Mouse (Mus musculus) heart, embryonic 12.5 days (tissue): ENCODE data around the gene Mad2l1bp. TPM values are rescaled to one million over a fixed set of nuclear protein-coding genes. Genes with fewer than 3 reads are reported as not detected.

Source experiments
- ATAC-seq: fragments of 200-750 bp; cut with Nextera tagmentation; 2 replicates; pipeline ENCODE4 v1.8.0; 2017; ENCODE audit warnings: moderate TSS enrichment, moderate library complexity; ENCODE audit not compliant: insufficient number of reproducible peaks, low FRiP score
- H3K27ac ChIP-seq: fragments of 300-500 bp; sonication (generic); 2 replicates; pipeline ENCODE4 v1.5.1; 2016; ENCODE audit warnings: mild to moderate bottlenecking, moderate library complexity; ENCODE audit not compliant: poor library complexity, severe bottlenecking
- H3K27me3 ChIP-seq: fragments of 300-500 bp; sonication (generic); replicated peaks from 2 replicates; pipeline ENCODE4 v1.6.1; 2016; ENCODE audit warnings: mild to moderate bottlenecking, moderate library complexity
- H3K36me3 ChIP-seq: fragments of 300-500 bp; sonication (generic); 2 replicates; pipeline ENCODE4 v1.6.1; 2016; ENCODE audit warnings: mild to moderate bottlenecking, moderate library complexity
- H3K4me1 ChIP-seq: fragments of 300-500 bp; sonication (generic); replicated peaks from 2 replicates; pipeline ENCODE4 v1.6.1; 2016; ENCODE audit warnings: mild to moderate bottlenecking
- H3K4me2 ChIP-seq: fragments of 300-500 bp; sonication (generic); 2 replicates; pipeline ENCODE4 v1.6.1; 2016; ENCODE audit warnings: mild to moderate bottlenecking, moderate library complexity
- H3K4me3 ChIP-seq: fragments of 300-500 bp; sonication (generic); 2 replicates; pipeline ENCODE4 v1.5.1; 2016; ENCODE audit warnings: mild to moderate bottlenecking
- H3K9ac ChIP-seq: fragments of 300-500 bp; sonication (generic); 2 replicates; pipeline ENCODE4 v1.6.1; 2016; ENCODE audit warnings: mild to moderate bottlenecking, moderate library complexity
- H3K9me3 ChIP-seq: fragments of 300-500 bp; sonication (generic); replicated peaks from 2 replicates; pipeline ENCODE4 v1.6.1; 2016; ENCODE audit warnings: mild to moderate bottlenecking, moderate library complexity
- WGBS: fragments of 180-500 bp; shearing (Covaris S2); methylation state at CpG from one replicate; pipeline ENCODE4 v1.1.7; 2016; 5-methylcytosine and 5-hydroxymethylcytosine counted together
- polyA plus RNA-seq: library from polyadenylated mRNA; unstranded; fragments of >200 nt; fragmentation: Nextera tagmentation; extraction: Ambion mirVana; gene quantifications from 2 replicates; pipeline ENCODE4 v1.2.1, GENCODE M21; 2016

The Mad2l1bp gene
- polyA plus RNA-seq, 1 experiment from 2014 or later, result 35.6 TPM

- H3K27me3 ChIP-seq, result no peaks in the 10 kb centered on the region
- H3K9ac ChIP-seq, result no peak overlapping the region
- H3K4me1 ChIP-seq, result peaks cover 19% of the 10 kb centered on the region; the same call in 1 of the 2 replicates
- 0 out of 2 replicates have a peak, but pooled peaks have one; percentile 21 for ATAC-seq
- no peaks in the 10 kb centered on the region for H3K9me3 ChIP-seq
- WGBS, result 71% methylated on average over 12 of the region's 12 CpGs
- no peak overlapping the region for H3K4me3 ChIP-seq
- H3K36me3 ChIP-seq, result peaks cover 89% of the 10 kb centered on the region
- no peak overlapping the region for H3K27ac ChIP-seq
- no peak overlapping the region for H3K4me2 ChIP-seq
Observed at GRCm38 (mm10) chr17:46123953-46124700, 29.2 kb downstream of the Mad2l1bp start.

GRCm38 (mm10) chr17:46123285-46123684 lies 30.1 kb downstream of the Mad2l1bp start:
- Histone ChIP-seq H3K36me3 (peaks cover 88% of the 10 kb centered on the region), H3K4me2 (no peak overlapping the region), H3K27ac (no peak overlapping the region), H3K9me3 (no peaks in the 10 kb centered on the region), H3K9ac (no peak overlapping the region), H3K4me3 (no peak overlapping the region), H3K27me3 (no peaks in the 10 kb centered on the region), H3K4me1 (peaks cover 22% of the 10 kb centered on the region)
- WGBS, result 91% methylated on average over 4 of the region's 4 CpGs
- ATAC-seq, result no peak

- WGBS, result 90% methylated on average over 4 of the region's 4 CpGs
- Histone ChIP-seq H3K36me3 (peaks cover 88% of the 10 kb centered on the region), H3K27ac (no peak overlapping the region)
Observed at GRCm38 (mm10) chr17:46122791-46123190, 30.6 kb downstream of the Mad2l1bp start.

GRCm38 (mm10) chr17:46119641-46120040 lies 33.7 kb downstream of the Mad2l1bp start:
- ATAC-seq, result no peak
- Histone ChIP-seq H3K9ac (no peak overlapping the region), H3K27ac (no peak overlapping the region), H3K4me1 (peaks cover 33% of the 10 kb centered on the region), H3K4me3 (no peak overlapping the region), H3K36me3 (peaks cover 73% of the 10 kb centered on the region), H3K4me2 (no peak overlapping the region), H3K9me3 (no peaks in the 10 kb centered on the region), H3K27me3 (no peaks in the 10 kb centered on the region)
- WGBS, result 78% methylated on average over 10 of the region's 10 CpGs

More at GRCm38 (mm10) chr17:46122791-46123190, 30.6 kb downstream of the Mad2l1bp start:
- ATAC-seq, result no peak
- Histone ChIP-seq H3K9me3 (no peaks in the 10 kb centered on the region), H3K27me3 (no peaks in the 10 kb centered on the region), H3K4me1 (peaks cover 27% of the 10 kb centered on the region), H3K4me2 (no peak overlapping the region), H3K4me3 (no peak overlapping the region), H3K9ac (no peak overlapping the region)

DNA sequence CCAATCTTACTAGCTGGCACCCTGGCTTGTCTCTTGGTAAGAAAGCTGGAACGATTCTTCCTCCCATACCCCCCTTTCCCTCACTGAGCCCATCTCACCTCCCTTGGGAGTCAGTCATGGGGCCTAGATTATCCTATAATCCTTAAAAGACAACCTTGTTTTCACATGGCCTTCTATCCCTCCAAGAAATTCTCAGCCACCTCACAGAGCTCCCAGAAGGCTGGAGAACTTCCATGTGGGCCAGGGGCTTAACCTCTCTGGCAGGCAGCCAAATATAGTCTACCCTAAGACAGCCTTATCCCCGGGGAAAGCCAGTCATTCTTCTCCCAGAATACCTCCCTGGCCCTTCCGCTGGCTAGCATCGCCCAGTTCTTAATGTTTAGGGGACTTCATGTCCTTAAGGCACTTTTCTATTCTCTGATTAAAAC lies 34.9 kb downstream of the Mad2l1bp start:
- Histone ChIP-seq H3K36me3 (peaks cover 66% of the 10 kb centered on the region), H3K27me3 (no peaks in the 10 kb centered on the region), H3K4me1 (peaks cover 35% of the 10 kb centered on the region), H3K4me2 (no peak overlapping the region), H3K9me3 (no peaks in the 10 kb centered on the region), H3K9ac (no peak overlapping the region), H3K27ac (no peak overlapping the region), H3K4me3 (no peak overlapping the region)
- 60% methylated on average over 4 of the region's 4 CpGs for WGBS
- ATAC-seq, result no peak

DNA sequence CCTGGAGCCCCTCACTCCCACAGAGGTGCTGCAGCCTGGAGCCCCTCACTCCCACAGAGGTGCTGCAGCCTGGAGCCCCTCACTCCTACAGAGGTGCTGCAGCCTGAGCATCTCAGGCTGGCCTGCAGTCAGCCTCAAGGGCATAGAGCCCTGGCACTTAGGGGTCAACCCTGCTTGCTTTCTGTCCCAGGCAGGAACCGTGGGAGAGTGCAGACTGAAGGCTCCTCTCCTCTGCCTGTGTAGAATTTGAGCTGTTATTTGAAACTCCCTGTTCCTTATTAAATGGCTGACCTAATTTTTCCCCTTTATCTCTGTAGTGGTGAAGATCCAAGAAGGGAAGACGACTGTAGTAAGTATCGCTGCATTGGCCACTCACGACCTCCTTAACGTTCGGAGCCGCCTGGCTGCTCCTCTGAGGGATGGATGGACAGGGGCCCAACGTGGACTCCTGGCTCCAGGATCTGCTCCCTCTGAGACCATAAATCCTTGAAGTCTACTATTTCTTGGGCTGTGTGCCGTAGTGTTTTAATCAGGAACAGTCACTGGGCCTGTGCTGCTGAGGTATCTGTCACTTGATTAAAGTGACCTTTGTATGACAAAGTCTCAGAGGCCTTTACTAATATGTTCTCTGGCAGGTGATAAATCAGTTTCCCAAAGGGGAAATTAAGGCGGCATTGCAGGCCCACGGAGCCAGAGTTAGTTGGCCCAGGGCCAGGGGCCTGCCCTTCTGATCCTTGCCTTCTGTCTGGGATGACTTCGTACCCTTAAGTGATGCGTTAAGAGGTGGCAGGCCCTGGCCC lies 35.5 kb downstream of the Mad2l1bp start:
- peaks cover 31% of the 10 kb centered on the region for H3K4me1 ChIP-seq
- H3K4me3 ChIP-seq, result no peak overlapping the region
- H3K9ac ChIP-seq, result no peak overlapping the region
- no peaks in the 10 kb centered on the region for H3K9me3 ChIP-seq
- 71% methylated on average over 13 of the region's 13 CpGs for WGBS
- peaks cover 60% of the 10 kb centered on the region for H3K36me3 ChIP-seq
- no peak overlapping the region for H3K27ac ChIP-seq
- H3K4me2 ChIP-seq, result no peak overlapping the region
- ATAC-seq, result no peak
- no peaks in the 10 kb centered on the region for H3K27me3 ChIP-seq

DNA sequence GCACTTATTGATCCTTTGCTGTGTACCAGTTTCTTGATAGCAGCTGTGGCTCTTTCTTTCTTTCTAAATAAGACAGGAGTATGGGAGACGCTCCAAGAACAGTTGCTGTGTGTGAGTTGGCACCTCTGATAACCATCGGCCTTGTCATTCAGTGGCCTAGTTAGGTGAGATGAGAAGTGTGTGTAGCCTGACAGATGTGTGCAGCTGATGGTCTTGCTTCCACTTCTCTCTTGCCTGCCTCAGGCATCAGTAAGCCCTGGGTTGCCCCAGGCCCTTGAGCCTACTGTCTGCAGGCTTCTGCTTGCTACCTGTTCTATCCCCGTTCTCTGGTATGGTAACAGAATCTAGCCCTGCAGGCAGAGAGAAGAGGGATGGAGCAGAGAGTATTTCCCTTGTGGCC lies 36.5 kb downstream of the Mad2l1bp start:
- H3K27me3 ChIP-seq, result no peaks in the 10 kb centered on the region
- WGBS, result 79% methylated on average over 3 of the region's 3 CpGs
- H3K27ac ChIP-seq, result no peak overlapping the region
- H3K4me1 ChIP-seq, result peaks cover 26% of the 10 kb centered on the region
- ATAC-seq, result no peak
- peaks cover 53% of the 10 kb centered on the region for H3K36me3 ChIP-seq
- H3K9ac ChIP-seq, result peak overlapping the region; percentile 47; the same call in 1 of the 2 replicates
- no peaks in the 10 kb centered on the region for H3K9me3 ChIP-seq
- no peak overlapping the region for H3K4me3 ChIP-seq
- H3K4me2 ChIP-seq, result no peak overlapping the region

- 84% methylated on average over 11 of the region's 11 CpGs for WGBS
- no peak for ATAC-seq
- Histone ChIP-seq H3K4me2 (no peak overlapping the region), H3K27ac (no peak overlapping the region), H3K4me3 (no peak overlapping the region), H3K9me3 (no peaks in the 10 kb centered on the region), H3K27me3 (no peaks in the 10 kb centered on the region), H3K36me3 (peaks cover 51% of the 10 kb centered on the region), H3K4me1 (peaks cover 32% of the 10 kb centered on the region), H3K9ac (no peak overlapping the region)
Observed at GRCm38 (mm10) chr17:46116138-46116537, 37.2 kb downstream of the Mad2l1bp start.

DNA sequence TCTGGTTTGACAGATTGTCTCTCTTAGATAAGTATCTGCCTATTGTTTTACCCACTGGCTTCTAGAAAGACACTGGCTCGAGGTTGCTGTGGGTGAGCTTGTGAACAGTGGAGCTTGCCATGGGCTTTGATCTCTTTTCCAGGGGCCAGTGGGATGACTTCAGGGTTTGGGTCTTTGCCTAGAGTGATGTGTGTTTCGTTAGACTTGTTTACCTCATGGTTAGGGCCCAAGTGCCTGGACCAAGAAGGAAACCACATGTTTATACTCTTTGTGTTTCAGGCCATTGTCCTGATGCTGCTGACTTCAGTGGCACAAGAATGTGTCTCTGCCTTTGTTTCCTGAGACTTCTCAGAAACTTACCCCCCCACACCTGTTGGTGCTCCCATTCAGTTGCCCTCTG lies 37.9 kb downstream of the Mad2l1bp start:
- H3K27ac ChIP-seq, result no peak overlapping the region
- no peaks in the 10 kb centered on the region for H3K9me3 ChIP-seq
- no peak overlapping the region for H3K9ac ChIP-seq
- no peak for ATAC-seq
- H3K4me2 ChIP-seq, result no peak overlapping the region
- H3K4me3 ChIP-seq, result no peak overlapping the region
- 51% methylated on average over 2 of the region's 2 CpGs for WGBS
- no peaks in the 10 kb centered on the region for H3K27me3 ChIP-seq
- peaks cover 32% of the 10 kb centered on the region for H3K4me1 ChIP-seq
- peaks cover 50% of the 10 kb centered on the region for H3K36me3 ChIP-seq

GRCm38 (mm10) chr17:46110402-46111289 lies 42.7 kb downstream of the Mad2l1bp start, which contains the start of gene Mrps18a:
Gene Mrps18a, plus strand, starts transcription at chr17:46110986.
- H3K4me2 ChIP-seq, result peak within 1 kb of the TSS; percentile 84
- ATAC-seq, result peak; percentile 90
- H3K27ac ChIP-seq, result peak within 1 kb of the TSS; percentile 62; the same call in 1 of the 2 replicates
- H3K9ac ChIP-seq, result peak within 1 kb of the TSS; percentile 88
- H3K9me3 ChIP-seq, result no peaks in the 10 kb centered on the region
- peaks cover 6% of the 10 kb centered on the region; the same call in 1 of the 2 replicates for H3K27me3 ChIP-seq
- 6% methylated on average over 38 of the region's 38 CpGs for WGBS
- H3K4me3 ChIP-seq, result peak within 1 kb of the TSS; percentile 93
- H3K4me1 ChIP-seq, result peaks cover 11% of the 10 kb centered on the region; the same call in 1 of the 2 replicates
- peaks cover 13% of the 10 kb centered on the region; the same call in 1 of the 2 replicates for H3K36me3 ChIP-seq
